Mouse (Mus musculus) forebrain, embryonic 11.5 days (tissue): ENCODE measurements around the gene Mxra7. TPM values are rescaled to one million over a fixed set of nuclear protein-coding genes. Genes with fewer than 3 reads are reported as not detected.
A peak's percentile ranks its signal among the peaks of the same experiment; 100 is the strongest.
"Not testable (repeated sequence)": the region's sequence is repeated elsewhere in the genome, so short reads cannot be mapped to it uniquely, and the experiment has no call there.

Source experiments
- ATAC-seq: fragments of 200-750 bp; cut with Nextera tagmentation; replicated peaks from 2 replicates; pipeline ENCODE4 v1.8.0; 2017; ENCODE audit warnings: moderate TSS enrichment; ENCODE audit not compliant: low FRiP score
- DNase-seq: peaks from one replicate; pipeline ENCODE4 v3.0.0-alpha.2; 2017; ENCODE audit warnings: low spot score
- H3K27ac ChIP-seq: fragments of 300-500 bp; sonication (generic); 2 replicates; pipeline ENCODE4 v1.5.1; 2014; ENCODE audit warnings: low read depth, low read length
- H3K27me3 ChIP-seq: fragments of 300-500 bp; sonication (generic); 2 replicates; pipeline ENCODE4 v1.6.1; 2014; ENCODE audit warnings: mild to moderate bottlenecking, low read length, mixed read lengths; ENCODE audit not compliant: control insufficient read depth, insufficient read depth
- H3K36me3 ChIP-seq: fragments of 300-500 bp; sonication (generic); 2 replicates; pipeline ENCODE4 v1.6.1; 2014; ENCODE audit warnings: mild to moderate bottlenecking, low read length, moderate library complexity, mixed read lengths; ENCODE audit not compliant: control insufficient read depth, insufficient read depth
- H3K4me1 ChIP-seq: fragments of 300-500 bp; sonication (generic); replicated peaks from 2 replicates; pipeline ENCODE4 v1.6.1; 2014; ENCODE audit warnings: low read length, mixed read lengths; ENCODE audit not compliant: control insufficient read depth, insufficient read depth
- H3K4me2 ChIP-seq: fragments of 300-500 bp; sonication (generic); 2 replicates; pipeline ENCODE4 v1.6.1; 2014; ENCODE audit warnings: low read depth, mild to moderate bottlenecking, low read length, moderate library complexity, mixed read lengths; ENCODE audit not compliant: severe bottlenecking
- H3K4me3 ChIP-seq: fragments of 300-500 bp; sonication (generic); 2 replicates; pipeline ENCODE4 v1.5.1; 2014; ENCODE audit warnings: low read depth, low read length
- H3K9ac ChIP-seq: fragments of 300-500 bp; sonication (generic); 2 replicates; pipeline ENCODE4 v1.6.1; 2014; ENCODE audit warnings: low read length
- H3K9me3 ChIP-seq: fragments of 300-500 bp; sonication (generic); 2 replicates; pipeline ENCODE4 v1.6.1; 2016; ENCODE audit warnings: low read length, mixed read lengths; ENCODE audit not compliant: control insufficient read depth
- WGBS: fragments of 180-500 bp; shearing (Covaris S2); extraction: QIAGEN DNeasy Blood & Tissue Kit; methylation state at CpG from one replicate; pipeline ENCODE4 v1.1.7; 2014; 5-methylcytosine and 5-hydroxymethylcytosine counted together
- polyA plus RNA-seq: library from polyadenylated mRNA; unstranded; fragments of >200 nt; fragmentation: Nextera tagmentation; extraction: Ambion mirVana; gene quantifications from 2 replicates; pipeline ENCODE4 v1.2.1, GENCODE M21; 2014

Gene Mxra7
- polyA plus RNA-seq, 1 experiment from 2014 or later = 16.8 TPM

- 13% methylated on average over 17 of the region's 17 CpGs for WGBS
- no peaks in the 10 kb centered on the region for H3K36me3 ChIP-seq
- DNase-seq (no peak), ATAC-seq (peak; percentile 31; the same call in 1 of the 2 replicates)
- H3K27me3 ChIP-seq = no peaks in the 10 kb centered on the region
- H3K9me3 ChIP-seq = no peaks in the 10 kb centered on the region
- H3K4me3 ChIP-seq = peak overlapping the region; percentile 64
- H3K9ac ChIP-seq = peak overlapping the region; percentile 89
- peak overlapping the region; percentile 96 for H3K4me2 ChIP-seq
- H3K4me1 ChIP-seq = peaks cover 15% of the 10 kb centered on the region
- peak overlapping the region; percentile 33; the same call in 1 of the 2 replicates for H3K27ac ChIP-seq
These were observed 1.0 kb downstream of the Mxra7 start for GRCm38 (mm10) chr11:116826550-116827504.

- no peak overlapping the region for H3K4me2 ChIP-seq
- H3K27ac ChIP-seq = no peak overlapping the region
- no peak overlapping the region for H3K9ac ChIP-seq
- DNase-seq (no peak), ATAC-seq (no peak)
- no peaks in the 10 kb centered on the region for H3K9me3 ChIP-seq
- peaks cover 15% of the 10 kb centered on the region for H3K4me1 ChIP-seq
- H3K4me3 ChIP-seq = no peak overlapping the region
- H3K36me3 ChIP-seq = no peaks in the 10 kb centered on the region
- H3K27me3 ChIP-seq = no peaks in the 10 kb centered on the region
- WGBS = 65% methylated on average over 5 of the region's 5 CpGs
These were observed 2.6 kb downstream of the Mxra7 start for GRCm38 (mm10) chr11:116825230-116825629.

GRCm38 (mm10) chr11:116823885-116824284 is 4.0 kb downstream of the Mxra7 start:
- not testable (repeated sequence) for H3K36me3 ChIP-seq, H3K27ac ChIP-seq, ATAC-seq, H3K27me3 ChIP-seq, H3K9me3 ChIP-seq, H3K4me3 ChIP-seq, H3K9ac ChIP-seq, H3K4me2 ChIP-seq, DNase-seq
- WGBS = 96% methylated on average over 10 of the region's 10 CpGs
- H3K4me1 ChIP-seq = peaks cover 15% of the 10 kb centered on the region

- H3K4me1 ChIP-seq = peaks cover 15% of the 10 kb centered on the region
These were observed 4.6 kb downstream of the Mxra7 start for GRCm38 (mm10) chr11:116823255-116823654.

GRCm38 (mm10) chr11:116822626-116823025 is 5.2 kb downstream of the Mxra7 start:
- H3K9me3 ChIP-seq = no peaks in the 10 kb centered on the region
- H3K27ac ChIP-seq = no peak overlapping the region
- peaks cover 14% of the 10 kb centered on the region for H3K4me1 ChIP-seq
- H3K36me3 ChIP-seq = no peaks in the 10 kb centered on the region
- no peak for DNase-seq
- no peak for ATAC-seq
- no peak overlapping the region for H3K9ac ChIP-seq
- no peak overlapping the region for H3K4me2 ChIP-seq
- H3K27me3 ChIP-seq = no peaks in the 10 kb centered on the region
- no peak overlapping the region for H3K4me3 ChIP-seq
- 90% methylated on average over 10 of the region's 10 CpGs for WGBS

More at GRCm38 (mm10) chr11:116823255-116823654, 4.6 kb downstream of the Mxra7 start:
- H3K27me3 ChIP-seq = no peaks in the 10 kb centered on the region
- H3K27ac ChIP-seq = no peak overlapping the region
- ATAC-seq = no peak
- no peak overlapping the region for H3K4me2 ChIP-seq
- H3K9ac ChIP-seq = no peak overlapping the region
- no peaks in the 10 kb centered on the region for H3K9me3 ChIP-seq
- 96% methylated on average over 2 of the region's 2 CpGs for WGBS
- no peak overlapping the region for H3K4me3 ChIP-seq
- DNase-seq = no peak
- no peaks in the 10 kb centered on the region for H3K36me3 ChIP-seq

- DNase-seq (no peak), ATAC-seq (no peak)
- no peak overlapping the region for H3K4me3 ChIP-seq
- H3K36me3 ChIP-seq = no peaks in the 10 kb centered on the region
- no peak overlapping the region for H3K9ac ChIP-seq
- H3K27me3 ChIP-seq = no peaks in the 10 kb centered on the region
- no peaks in the 10 kb centered on the region for H3K9me3 ChIP-seq
- no peak overlapping the region for H3K4me2 ChIP-seq
- H3K27ac ChIP-seq = no peak overlapping the region
- WGBS = 78% methylated on average over 10 of the region's 10 CpGs
- peaks cover 11% of the 10 kb centered on the region for H3K4me1 ChIP-seq
These were observed 5.6 kb downstream of the Mxra7 start for GRCm38 (mm10) chr11:116822215-116822614.

GRCm38 (mm10) chr11:116821057-116821940 is 6.5 kb downstream of the Mxra7 start:
- Histone ChIP-seq H3K27ac (no peak overlapping the region), H3K4me3 (no peak overlapping the region), H3K36me3 (no peaks in the 10 kb centered on the region), H3K27me3 (no peaks in the 10 kb centered on the region), H3K9me3 (no peaks in the 10 kb centered on the region), H3K9ac (no peak overlapping the region; the same call in 1 of the 2 replicates), H3K4me2 (no peak overlapping the region), H3K4me1 (peaks cover 5% of the 10 kb centered on the region; the same call in 1 of the 2 replicates)
- DNase-seq (no peak), ATAC-seq (no peak)
- 57% methylated on average over 13 of the region's 13 CpGs for WGBS

GRCm38 (mm10) chr11:116819932-116820593 is 7.8 kb downstream of the Mxra7 start:
- no peaks in the 10 kb centered on the region for H3K36me3 ChIP-seq
- 88% methylated on average over 5 of the region's 5 CpGs for WGBS
- DNase-seq = no peak
- H3K4me1 ChIP-seq = peaks cover under 1% of the 10 kb centered on the region; the same call in 1 of the 2 replicates
- H3K9me3 ChIP-seq = no peaks in the 10 kb centered on the region
- no peaks in the 10 kb centered on the region for H3K27me3 ChIP-seq
- H3K27ac ChIP-seq = no peak overlapping the region
- ATAC-seq = no peak
- no peak overlapping the region for H3K4me3 ChIP-seq
- H3K9ac ChIP-seq = no peak overlapping the region
- no peak overlapping the region for H3K4me2 ChIP-seq
